Mouse (Mus musculus) embryonic facial prominence, embryonic 15.5 days (tissue): Measurements from ENCODE around the gene Rora. TPM values are rescaled to one million over a fixed set of nuclear protein-coding genes. Genes with fewer than 3 reads are reported as not detected.

Source experiments
- ATAC-seq: fragments of 200-750 bp; cut with Nextera tagmentation; 2 replicates; pipeline ENCODE4 v1.8.0; 2017; ENCODE audit warnings: low read depth, moderate TSS enrichment; ENCODE audit not compliant: insufficient number of reproducible peaks, low FRiP score, low TSS enrichment
- H3K27ac ChIP-seq: fragments of 300-500 bp; sonication (generic); replicated peaks from 2 replicates; pipeline ENCODE4 v1.5.1; 2015; ENCODE audit warnings: mild to moderate bottlenecking, inconsistent platforms
- H3K27me3 ChIP-seq: fragments of 300-500 bp; sonication (generic); 2 replicates; pipeline ENCODE4 v1.6.1; 2015; ENCODE audit warnings: inconsistent platforms
- H3K36me3 ChIP-seq: fragments of 300-500 bp; sonication (generic); 2 replicates; pipeline ENCODE4 v1.6.1; 2015; ENCODE audit warnings: mild to moderate bottlenecking, inconsistent platforms
- H3K4me1 ChIP-seq: fragments of 300-500 bp; sonication (generic); 2 replicates; pipeline ENCODE4 v1.6.1; 2015; ENCODE audit warnings: inconsistent platforms
- H3K4me2 ChIP-seq: fragments of 300-500 bp; sonication (generic); replicated peaks from 2 replicates; pipeline ENCODE4 v1.6.1; 2015; ENCODE audit warnings: mild to moderate bottlenecking, inconsistent platforms
- H3K4me3 ChIP-seq: fragments of 300-500 bp; sonication (generic); replicated peaks from 2 replicates; pipeline ENCODE4 v1.5.1; 2015; ENCODE audit warnings: mild to moderate bottlenecking, inconsistent platforms
- H3K9ac ChIP-seq: fragments of 300-500 bp; sonication (generic); 2 replicates; pipeline ENCODE4 v1.6.1; 2015; ENCODE audit warnings: inconsistent platforms
- H3K9me3 ChIP-seq: fragments of 300-500 bp; sonication (generic); replicated peaks from 2 replicates; pipeline ENCODE4 v1.6.1; 2016; ENCODE audit warnings: inconsistent platforms
- WGBS: fragments of 180-500 bp; shearing (Covaris S2); methylation state at CpG from one replicate; pipeline ENCODE4 v1.1.7; 2015; 5-methylcytosine and 5-hydroxymethylcytosine counted together
- polyA plus RNA-seq: library from polyadenylated mRNA; unstranded; fragments of >200 nt; fragmentation: Nextera tagmentation; extraction: Ambion mirVana; gene quantifications from 2 replicates; pipeline ENCODE4 v1.2.1, GENCODE M21; 2015

Gene Rora
- polyA plus RNA-seq, 1 experiment from 2014 or later = 27.3 TPM

GRCm38 (mm10) chr9:69246225-69246624 is 592.6 kb downstream of the Rora start:
- ATAC-seq = no peak
- H3K4me2 ChIP-seq = no peak overlapping the region
- no peak overlapping the region for H3K9ac ChIP-seq
- H3K36me3 ChIP-seq = no peaks in the 10 kb centered on the region
- no peaks in the 10 kb centered on the region for H3K9me3 ChIP-seq
- peaks cover 15% of the 10 kb centered on the region for H3K4me1 ChIP-seq
- no peaks in the 10 kb centered on the region for H3K27me3 ChIP-seq
- no peak overlapping the region for H3K27ac ChIP-seq
- H3K4me3 ChIP-seq = no peak overlapping the region
- WGBS = 47% methylated on average over 3 of the region's 3 CpGs

- Histone ChIP-seq H3K4me2 (no peak overlapping the region), H3K9me3 (no peaks in the 10 kb centered on the region), H3K4me3 (no peak overlapping the region), H3K9ac (no peak overlapping the region), H3K4me1 (peaks cover 11% of the 10 kb centered on the region), H3K27ac (no peak overlapping the region), H3K36me3 (no peaks in the 10 kb centered on the region), H3K27me3 (no peaks in the 10 kb centered on the region; the same call in 1 of the 2 replicates)
- no peak for ATAC-seq
- 92% methylated on average over 3 of the region's 3 CpGs for WGBS
Observed at GRCm38 (mm10) chr9:69249586-69249985, 596.0 kb downstream of the Rora start.

- no peak overlapping the region for H3K27ac ChIP-seq
- peaks cover 7% of the 10 kb centered on the region for H3K4me1 ChIP-seq
- ATAC-seq = no peak
- H3K4me2 ChIP-seq = no peak overlapping the region
- no peaks in the 10 kb centered on the region for H3K9me3 ChIP-seq
- no peaks in the 10 kb centered on the region; the same call in 1 of the 2 replicates for H3K27me3 ChIP-seq
- no peak overlapping the region for H3K9ac ChIP-seq
- H3K4me3 ChIP-seq = no peak overlapping the region
- 91% methylated on average over 7 of the region's 8 CpGs for WGBS
- no peaks in the 10 kb centered on the region for H3K36me3 ChIP-seq
Observed at GRCm38 (mm10) chr9:69250326-69250725, 596.7 kb downstream of the Rora start.

- no peak overlapping the region for H3K4me3 ChIP-seq
- no peaks in the 10 kb centered on the region for H3K36me3 ChIP-seq
- 0 out of 2 replicates have a peak, but pooled peaks cover 7% of the 10 kb centered on the region for H3K4me1 ChIP-seq
- H3K27ac ChIP-seq = no peak overlapping the region
- no peak overlapping the region for H3K9ac ChIP-seq
- H3K4me2 ChIP-seq = no peak overlapping the region
- H3K27me3 ChIP-seq = no peaks in the 10 kb centered on the region
- 37% methylated on average over 5 of the region's 5 CpGs for WGBS
- no peak for ATAC-seq
- H3K9me3 ChIP-seq = no peaks in the 10 kb centered on the region
Observed at GRCm38 (mm10) chr9:69258506-69258905, 604.9 kb downstream of the Rora start.

GRCm38 (mm10) chr9:69259382-69259781 is 605.8 kb downstream of the Rora start:
- Histone ChIP-seq H3K9ac (no peak overlapping the region), H3K9me3 (no peaks in the 10 kb centered on the region), H3K36me3 (no peaks in the 10 kb centered on the region), H3K27me3 (no peaks in the 10 kb centered on the region), H3K4me1 (0 out of 2 replicates have a peak, but pooled peaks cover 7% of the 10 kb centered on the region), H3K4me2 (no peak overlapping the region), H3K4me3 (no peak overlapping the region), H3K27ac (0 out of 2 replicates have a peak overlapping the region, but pooled peaks have one; percentile 11)
- 18% methylated on average over 9 of the region's 9 CpGs for WGBS
- ATAC-seq = peak; percentile 78

- Histone ChIP-seq H3K36me3 (no peaks in the 10 kb centered on the region), H3K27ac (peak overlapping the region; percentile 44; the same call in 1 of the 2 replicates), H3K4me1 (peaks cover 5% of the 10 kb centered on the region; the same call in 1 of the 2 replicates), H3K4me2 (no peak overlapping the region), H3K4me3 (no peak overlapping the region), H3K9ac (no peak overlapping the region), H3K9me3 (no peaks in the 10 kb centered on the region), H3K27me3 (no peaks in the 10 kb centered on the region)
- 42% methylated on average over 7 of the region's 7 CpGs for WGBS
- ATAC-seq = peak; percentile 39; the same call in 1 of the 2 replicates
Observed at GRCm38 (mm10) chr9:69265151-69265550, 611.6 kb downstream of the Rora start.

- WGBS = 71% methylated on average over 8 of the region's 8 CpGs
- H3K27ac ChIP-seq = no peak overlapping the region
- no peaks in the 10 kb centered on the region for H3K36me3 ChIP-seq
- no peak overlapping the region for H3K4me3 ChIP-seq
- H3K9me3 ChIP-seq = no peaks in the 10 kb centered on the region
- H3K27me3 ChIP-seq = no peaks in the 10 kb centered on the region
- no peak for ATAC-seq
- H3K9ac ChIP-seq = no peak overlapping the region
- H3K4me1 ChIP-seq = peaks cover under 1% of the 10 kb centered on the region; the same call in 1 of the 2 replicates
- no peak overlapping the region for H3K4me2 ChIP-seq
Observed at GRCm38 (mm10) chr9:69270374-69270773, 616.8 kb downstream of the Rora start.

GRCm38 (mm10) chr9:69270931-69271330 is 617.3 kb downstream of the Rora start:
- Histone ChIP-seq H3K4me1 (no peaks in the 10 kb centered on the region), H3K4me3 (no peak overlapping the region), H3K27ac (no peak overlapping the region), H3K36me3 (no peaks in the 10 kb centered on the region), H3K4me2 (no peak overlapping the region), H3K9me3 (no peaks in the 10 kb centered on the region), H3K9ac (no peak overlapping the region), H3K27me3 (no peaks in the 10 kb centered on the region)
- 52% methylated on average over 7 of the region's 7 CpGs for WGBS
- ATAC-seq = no peak

- 75% methylated on average over 9 of the region's 9 CpGs for WGBS
- H3K4me3 ChIP-seq = no peak overlapping the region
- H3K9ac ChIP-seq = no peak overlapping the region
- H3K27ac ChIP-seq = no peak overlapping the region
- H3K4me1 ChIP-seq = 0 out of 2 replicates have a peak, but pooled peaks cover 4% of the 10 kb centered on the region
- H3K36me3 ChIP-seq = no peaks in the 10 kb centered on the region
- H3K9me3 ChIP-seq = no peaks in the 10 kb centered on the region
- no peaks in the 10 kb centered on the region for H3K27me3 ChIP-seq
- no peak overlapping the region for H3K4me2 ChIP-seq
- ATAC-seq = no peak
Observed at GRCm38 (mm10) chr9:69272884-69273283, 619.3 kb downstream of the Rora start.

GRCm38 (mm10) chr9:69274766-69275485 is 621.3 kb downstream of the Rora start:
- 0 out of 2 replicates have a peak, but pooled peaks cover 4% of the 10 kb centered on the region for H3K4me1 ChIP-seq
- H3K4me3 ChIP-seq = no peak overlapping the region
- WGBS = 57% methylated on average over 10 of the region's 10 CpGs
- H3K36me3 ChIP-seq = no peaks in the 10 kb centered on the region
- no peak overlapping the region for H3K27ac ChIP-seq
- H3K27me3 ChIP-seq = no peaks in the 10 kb centered on the region
- no peak for ATAC-seq
- H3K9me3 ChIP-seq = no peaks in the 10 kb centered on the region
- H3K9ac ChIP-seq = no peak overlapping the region
- H3K4me2 ChIP-seq = no peak overlapping the region

GRCm38 (mm10) chr9:69277256-69277655 is 623.7 kb downstream of the Rora start:
- WGBS = 52% methylated on average over 10 of the region's 10 CpGs

GRCm38 (mm10) chr9:69285011-69285410 is 631.4 kb downstream of the Rora start:
- Histone ChIP-seq H3K27ac (no peak overlapping the region), H3K4me1 (peaks cover 6% of the 10 kb centered on the region), H3K27me3 (no peaks in the 10 kb centered on the region), H3K4me3 (no peak overlapping the region), H3K9me3 (no peaks in the 10 kb centered on the region), H3K36me3 (no peaks in the 10 kb centered on the region), H3K9ac (no peak overlapping the region), H3K4me2 (no peak overlapping the region)
- 91% methylated on average over 3 of the region's 3 CpGs for WGBS
- no peak for ATAC-seq

More at GRCm38 (mm10) chr9:69277256-69277655, 623.7 kb downstream of the Rora start:
- H3K4me1 ChIP-seq = 0 out of 2 replicates have a peak, but pooled peaks cover 4% of the 10 kb centered on the region
- no peak overlapping the region for H3K27ac ChIP-seq
- H3K9ac ChIP-seq = no peak overlapping the region
- ATAC-seq = no peak
- no peaks in the 10 kb centered on the region for H3K9me3 ChIP-seq
- no peak overlapping the region for H3K4me2 ChIP-seq
- H3K27me3 ChIP-seq = no peaks in the 10 kb centered on the region
- H3K4me3 ChIP-seq = no peak overlapping the region
- no peaks in the 10 kb centered on the region for H3K36me3 ChIP-seq
